Mouse (Mus musculus): Measurements from ENCODE around the gene Ier5l.

Ier5l gene

GRCm38 (mm10) chr2:30441518-30442497, 32.2 kb downstream of the Ier5l start:
- DNase-seq (ENCODE audit: low read depth, low spot score) = peak; percentile 18

- no peak for DNase-seq (ENCODE audit: low read depth, low spot score)
These were observed 33.1 kb downstream of the Ier5l start for GRCm38 (mm10) chr2:30440701-30441517.

GRCm38 (mm10) chr2:30440211-30440700, 33.8 kb downstream of the Ier5l start:
- no peak for DNase-seq (ENCODE audit: low read depth, low spot score)

GRCm38 (mm10) chr2:30439631-30440030, 34.4 kb downstream of the Ier5l start:
- no peak for DNase-seq (ENCODE audit: low read depth, low spot score)

- DNase-seq (ENCODE audit: low read depth, low spot score) = no peak
These were observed 36.2 kb downstream of the Ier5l start for GRCm38 (mm10) chr2:30437791-30438190.

GRCm38 (mm10) chr2:30436809-30437208, 37.2 kb downstream of the Ier5l start:
- DNase-seq (ENCODE audit: low read depth, low spot score) = no peak

GRCm38 (mm10) chr2:30436156-30436545, 37.9 kb downstream of the Ier5l start:
- no peak for DNase-seq (ENCODE audit: low read depth, low spot score)

GRCm38 (mm10) chr2:30435326-30436155, 38.5 kb downstream of the Ier5l start:
- DNase-seq (ENCODE audit: low read depth, low spot score) = peak; percentile 52

GRCm38 (mm10) chr2:30429156-30429555, 44.9 kb downstream of the Ier5l start:
- no peak for DNase-seq (ENCODE audit: low read depth, low spot score)
